Mouse (Mus musculus) heart, postnatal 0 days (tissue): Measurements from ENCODE around the gene Chmp2a.

Experiments
- CTCF ChIP-seq: IDR thresholded peaks from 2 replicates; pipeline ENCODE4 v1.5.1; 2016; ENCODE audit warnings: antibody characterized with exemption, control low read depth, low read depth
- EP300 ChIP-seq: IDR thresholded peaks from 2 replicates; pipeline ENCODE4 v1.6.1; 2016; ENCODE audit warnings: antibody characterized with exemption, low read depth

- TF ChIP-seq CTCF (no peak), EP300 (no peak)
Measured at GRCm38 (mm10) chr7:13054287-13055010, 19.8 kb upstream of the Chmp2a start, which contains the start of gene Mzf1.
